Mouse (Mus musculus) CH12.LX (cell line): ENCODE data around the gene Myl7. TPM values are rescaled to one million over a fixed set of nuclear protein-coding genes. Genes with fewer than 3 reads are reported as not detected.
A peak's percentile ranks its signal among the peaks of the same experiment; 100 is the strongest.

Experiments
- DNase-seq: peaks from one replicate; pipeline ENCODE4 v3.0.0-alpha.2; 2013; ENCODE audit errors: extremely low read depth
- H3K27ac ChIP-seq: 2 replicates; pipeline ENCODE4 v1.5.1; 2012; ENCODE audit warnings: low read depth, mild to moderate bottlenecking, control low read depth, moderate library complexity; ENCODE audit not compliant: insufficient read depth
- H3K27me3 ChIP-seq: replicated peaks from 2 replicates; pipeline ENCODE3; 2012; ENCODE audit warnings: inconsistent platforms
- H3K36me3 ChIP-seq, 2 experiments: replicated peaks in 1 of 2; 2 replicates each; pipeline versions ENCODE3 to v1.6.1; 2012; ENCODE audit warnings: inconsistent platforms in 1 of 2, low read length in 1 of 2, mild to moderate bottlenecking in 1 of 2, mixed read lengths in 1 of 2, moderate library complexity in 1 of 2; ENCODE audit not compliant: control insufficient read depth in 1 of 2, insufficient read depth in 1 of 2
- H3K4me1 ChIP-seq, 2 experiments: 2 replicates each; pipeline ENCODE4 v1.6.1; 2012; ENCODE audit warnings: inconsistent platforms in 1 of 2, moderate library complexity in 1 of 2; ENCODE audit not compliant: insufficient read depth in 2 of 2, control insufficient read depth in 1 of 2
- H3K4me2 ChIP-seq: 2 replicates; pipeline ENCODE4 v1.6.1; 2012; ENCODE audit warnings: low read depth, mild to moderate bottlenecking, control low read depth; ENCODE audit not compliant: poor library complexity, insufficient read depth, severe bottlenecking
- H3K4me3 ChIP-seq, 3 experiments: fragments of 150-350 bp in 1 of 3; sonication (generic) in 1 of 3; replicated peaks in 1 of 3; 2 replicates each; pipeline versions ENCODE3 to v1.5.1; 2011 to 2012; ENCODE audit warnings: low read depth in 2 of 3, low read length in 2 of 3, mild to moderate bottlenecking in 2 of 3, moderate library complexity in 2 of 3, control low read depth in 1 of 3, improper control_type of control experiment in 1 of 3, inconsistent platforms in 1 of 3, mixed read lengths in 1 of 3; ENCODE audit not compliant: poor library complexity in 1 of 3
- H3K79me2 ChIP-seq: replicated peaks from 2 replicates; pipeline ENCODE4 v1.6.1; 2012; ENCODE audit warnings: mild to moderate bottlenecking, moderate library complexity; ENCODE audit not compliant: control insufficient read depth, poor library complexity, insufficient read depth, severe bottlenecking; ENCODE audit errors: extremely low read depth
- H3K9ac ChIP-seq: 2 replicates; pipeline ENCODE4 v1.6.1; 2012; ENCODE audit warnings: low read depth, mild to moderate bottlenecking, control low read depth, moderate library complexity; ENCODE audit not compliant: insufficient read depth
- H3K9me3 ChIP-seq: replicated peaks from 2 replicates; pipeline ENCODE3; 2012; ENCODE audit warnings: low read length, inconsistent platforms, mixed read lengths
- BHLHE40 ChIP-seq: IDR thresholded peaks from 2 replicates; pipeline ENCODE4 v1.6.1; 2011; ENCODE audit warnings: mild to moderate bottlenecking, low read depth, low read length, improper control_type of control experiment
- CHD1 ChIP-seq: IDR thresholded peaks from 2 replicates; pipeline ENCODE4 v1.6.1; 2012; ENCODE audit warnings: low read depth, low read length, improper control_type of control experiment, inconsistent platforms
- CTCF ChIP-seq, 2 experiments: IDR thresholded peaks in 1 of 2; conservative IDR thresholded peaks in 1 of 2; 2 replicates each; pipeline ENCODE4 v1.5.1; 2011 to 2012; ENCODE audit warnings: low read depth in 2 of 2, low read length in 2 of 2, improper control_type of control experiment in 1 of 2, inconsistent platforms in 1 of 2, mild to moderate bottlenecking in 1 of 2, moderate library complexity in 1 of 2
- ELF1 ChIP-seq: IDR thresholded peaks from 2 replicates; pipeline ENCODE4 v1.6.1; 2014; ENCODE audit warnings: low read depth, mild to moderate bottlenecking, inconsistent platforms, low read length, improper control_type of control experiment
- EP300 ChIP-seq: IDR thresholded peaks from 2 replicates; pipeline ENCODE4 v1.6.1; 2011; ENCODE audit warnings: low read length, improper control_type of control experiment
- ETS1 ChIP-seq: conservative IDR thresholded peaks from 2 replicates; pipeline ENCODE4 v1.6.1; 2012; ENCODE audit warnings: low read depth, mild to moderate bottlenecking, inconsistent platforms, low read length, improper control_type of control experiment, moderate library complexity
- GABPA ChIP-seq: IDR thresholded peaks from 2 replicates; pipeline ENCODE4 v1.6.1; 2012; ENCODE audit warnings: low read depth, low read length, improper control_type of control experiment, inconsistent platforms; ENCODE audit not compliant: insufficient replicate concordance
- HCFC1 ChIP-seq: IDR thresholded peaks from 2 replicates; pipeline ENCODE4 v1.6.1; 2012; ENCODE audit warnings: low read depth, mild to moderate bottlenecking, inconsistent platforms, low read length, improper control_type of control experiment
- JUN ChIP-seq: IDR thresholded peaks from 2 replicates; pipeline ENCODE4 v1.6.1; 2011; ENCODE audit warnings: low read depth, mild to moderate bottlenecking, low read length, improper control_type of control experiment, moderate library complexity; ENCODE audit not compliant: insufficient read depth
- JUND ChIP-seq: conservative IDR thresholded peaks from 2 replicates; pipeline ENCODE4 v1.6.1; 2011; ENCODE audit warnings: low read depth, low read length, improper control_type of control experiment
- KAT2A ChIP-seq: IDR thresholded peaks from 2 replicates; pipeline ENCODE4 v1.6.1; 2012; ENCODE audit warnings: low read length, improper control_type of control experiment, inconsistent platforms; ENCODE audit not compliant: insufficient replicate concordance
- MAFK ChIP-seq: IDR thresholded peaks from 2 replicates; pipeline ENCODE4 v1.6.1; 2011; ENCODE audit warnings: low read length, improper control_type of control experiment; ENCODE audit not compliant: insufficient replicate concordance
- MAZ ChIP-seq: IDR thresholded peaks from 2 replicates; pipeline ENCODE4 v1.6.1; 2012; ENCODE audit warnings: low read depth, mild to moderate bottlenecking, inconsistent platforms, low read length, improper control_type of control experiment, moderate library complexity
- MEF2A ChIP-seq: IDR thresholded peaks from 2 replicates; pipeline ENCODE4 v1.6.1; 2014; ENCODE audit warnings: low read depth, mild to moderate bottlenecking, inconsistent platforms, low read length, improper control_type of control experiment, borderline replicate concordance
- MXI1 ChIP-seq: IDR thresholded peaks from 2 replicates; pipeline ENCODE4 v1.6.1; 2011; ENCODE audit warnings: mild to moderate bottlenecking, low read depth, low read length, improper control_type of control experiment
- MYC ChIP-seq: IDR thresholded peaks from 2 replicates; pipeline ENCODE4 v1.6.1; 2011; ENCODE audit warnings: low read depth, mild to moderate bottlenecking, improper control_type of control experiment, low read length
- NELFE ChIP-seq: IDR thresholded peaks from 2 replicates; pipeline ENCODE4 v1.6.1; 2011; ENCODE audit warnings: low read depth, low read length, improper control_type of control experiment
- NRF1 ChIP-seq: IDR thresholded peaks from 2 replicates; pipeline ENCODE4 v1.6.1; 2014; ENCODE audit warnings: low read depth, mild to moderate bottlenecking, inconsistent platforms, low read length, improper control_type of control experiment, moderate library complexity
- PAX5 ChIP-seq: IDR thresholded peaks from 2 replicates; pipeline ENCODE4 v1.6.1; 2012; ENCODE audit warnings: low read length, inconsistent platforms, mixed read lengths
- POLR2AphosphoS2 ChIP-seq: IDR thresholded peaks from 2 replicates; pipeline ENCODE4 v1.6.1; 2011; ENCODE audit warnings: low read depth, low read length, improper control_type of control experiment
- RAD21 ChIP-seq: IDR thresholded peaks from 2 replicates; pipeline ENCODE4 v1.6.1; 2011; ENCODE audit warnings: low read depth, mild to moderate bottlenecking, low read length, improper control_type of control experiment, moderate library complexity
- RCOR1 ChIP-seq: conservative IDR thresholded peaks from 2 replicates; pipeline ENCODE4 v1.6.1; 2012; ENCODE audit warnings: low read depth, mild to moderate bottlenecking, inconsistent platforms, low read length, improper control_type of control experiment
- SIN3A ChIP-seq: IDR thresholded peaks from 2 replicates; pipeline ENCODE4 v1.6.1; 2012; ENCODE audit warnings: low read length, improper control_type of control experiment, inconsistent platforms
- TBP ChIP-seq: conservative IDR thresholded peaks from 2 replicates; pipeline ENCODE4 v1.6.1; 2011; ENCODE audit warnings: low read depth, low read length, improper control_type of control experiment
- TCF12 ChIP-seq: IDR thresholded peaks from 2 replicates; pipeline ENCODE4 v1.6.1; 2014; ENCODE audit warnings: low read depth, mild to moderate bottlenecking, inconsistent platforms, low read length, improper control_type of control experiment
- USF2 ChIP-seq: conservative IDR thresholded peaks from 2 replicates; pipeline ENCODE4 v1.6.1; 2011; ENCODE audit warnings: low read depth, low read length, improper control_type of control experiment
- ZC3H11A ChIP-seq: IDR thresholded peaks from 2 replicates; pipeline ENCODE4 v1.6.1; 2012; ENCODE audit warnings: low read depth, mild to moderate bottlenecking, inconsistent platforms, low read length, improper control_type of control experiment
- ZMIZ1 ChIP-seq: IDR thresholded peaks from 2 replicates; pipeline ENCODE4 v1.6.1; 2012; ENCODE audit warnings: low read depth, mild to moderate bottlenecking, inconsistent platforms, low read length, improper control_type of control experiment
- ZNF384 ChIP-seq: IDR thresholded peaks from 2 replicates; pipeline ENCODE4 v1.6.1; 2012; ENCODE audit warnings: low read depth, low read length, improper control_type of control experiment, inconsistent platforms
- dilution Hi-C: fragments of 300-500 bp; cut with MboI; formaldehyde crosslinking; loops from 2 replicates; pipeline ENCODE4 v1.14.3; 2020; ENCODE audit warnings: low sequenced_read_pairs; ENCODE audit not compliant: extremely low pct_unique_long_range_greater_than_20kb, extremely low pct_ligation_motif_present
- in situ Hi-C: fragments of 300-500 bp; cut with MboI; formaldehyde crosslinking; loops from 3 replicates; pipeline ENCODE4 v1.14.3; 2019; ENCODE audit warnings: low sequenced_read_pairs, low pct_ligation_motif_present, low pct_unique_long_range_greater_than_20kb, mixed read lengths
- polyA plus RNA-seq: library from polyadenylated mRNA; unstranded; fragments of >175 nt; gene quantifications from 2 replicates; pipeline ENCODE4 v1.2.1, GENCODE M21; 2012; ENCODE audit warnings: low read depth; ENCODE audit not compliant: insufficient read length
- total RNA-seq, 2 experiments: library from RNA; depleted of rRNA; stranded (reverse); fragments of 300-350 nt in 1 of 2; fragments of >200 nt in 1 of 2; gene quantifications; 2 replicates each; pipeline ENCODE4 v1.2.3; 2012 to 2014

Myl7 gene
- total and polyA plus RNA-seq, 3 experiments = 0.42 TPM; not detected in 2

GRCm38 (mm10) chr11:5897839-5898238 is 743 bp downstream of the Myl7 start:
- H3K79me2 ChIP-seq = no peaks in the 10 kb centered on the region
- H3K4me3 ChIP-seq = no peak overlapping the region
- dilution Hi-C loops = no loop called here
- H3K27me3 ChIP-seq = peaks cover 11% of the 10 kb centered on the region
- TF ChIP-seq BHLHE40 (no peak), MAZ (no peak), NELFE (no peak), RCOR1 (no peak), NRF1 (no peak), JUND (no peak), MAFK (no peak), PAX5 (no peak), KAT2A (no peak), ZMIZ1 (no peak), EP300 (no peak)
- TF ChIP-seq, all 38 proteins: peak for 0
- H3K4me2 ChIP-seq = no peak overlapping the region
- no peak for DNase-seq
- no peaks in the 10 kb centered on the region for H3K36me3 ChIP-seq
- H3K9me3 ChIP-seq = no peaks in the 10 kb centered on the region
- H3K4me1 ChIP-seq = peaks cover 26 to 35% of the 10 kb centered on the region in 2 experiments
- no peak overlapping the region for H3K27ac ChIP-seq
- in situ Hi-C loops = no loop called here
- no peak overlapping the region for H3K9ac ChIP-seq

DNA sequence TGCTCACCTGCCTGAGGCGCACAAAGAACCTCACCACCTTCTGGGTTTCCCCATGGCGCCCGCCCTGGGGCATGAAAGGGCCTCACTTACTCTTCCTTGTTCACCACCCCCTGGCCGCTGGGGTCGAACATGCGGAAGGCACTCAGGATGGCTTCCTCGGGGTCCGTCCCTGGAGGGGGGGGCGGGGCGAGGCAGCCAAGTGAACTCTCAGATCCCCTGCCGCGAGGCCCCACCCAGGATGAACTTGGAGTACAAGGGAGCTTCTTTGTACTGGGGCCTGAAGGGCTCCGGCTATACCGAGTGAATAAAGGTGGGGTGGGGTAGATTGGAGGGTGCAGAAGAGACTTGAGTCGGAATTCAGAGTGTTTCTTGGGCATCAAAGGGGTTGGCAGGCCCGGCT is 1.4 kb downstream of the Myl7 start:
- peaks cover 27 to 40% of the 10 kb centered on the region in 2 experiments for H3K4me1 ChIP-seq
- H3K4me3 ChIP-seq = no peak overlapping the region
- H3K9me3 ChIP-seq = no peaks in the 10 kb centered on the region
- H3K9ac ChIP-seq = no peak overlapping the region
- H3K27me3 ChIP-seq = peaks cover 11% of the 10 kb centered on the region
- in situ Hi-C loops (no loop called here), dilution Hi-C loops (no loop called here)
- TF ChIP-seq TCF12 (peak; percentile 16; the same call in 1 of the 2 replicates), MXI1 (no peak), CHD1 (no peak), CTCF (conservative IDR thresholded peaks at IDR 0.05 in 1 of 2, IDR thresholded peaks at IDR 0.05 in 1 of 2; ENCODE audit: low read depth in 2 of 2, low read length in 2 of 2) (no peak), MYC (no peak), BHLHE40 (0 out of 2 replicates have a peak, but pooled peaks have one; percentile 16), TBP (no peak), USF2 (no peak), MAZ (no peak), JUN (no peak), HCFC1 (no peak), POLR2AphosphoS2 (no peak), RAD21 (no peak), SIN3A (no peak), GABPA (no peak), JUND (no peak), MEF2A (no peak), ETS1 (no peak), ZC3H11A (no peak), ELF1 (peak; percentile 35; the same call in 1 of the 2 replicates), ZNF384 (no peak), ZMIZ1 (no peak), NRF1 (no peak)
- no peak overlapping the region for H3K4me2 ChIP-seq
- no peak for DNase-seq
- H3K27ac ChIP-seq = no peak overlapping the region
- H3K79me2 ChIP-seq = no peaks in the 10 kb centered on the region
- no peaks in the 10 kb centered on the region for H3K36me3 ChIP-seq
